Mouse (Mus musculus): ENCODE measurements around the gene Ddx5. TPM values are rescaled to one million over a fixed set of nuclear protein-coding genes. Genes with fewer than 3 reads are reported as not detected.
A peak's percentile ranks its signal among the peaks of the same experiment; 100 is the strongest.
"Not testable (repeated sequence)": the region's sequence is repeated elsewhere in the genome, so short reads cannot be mapped to it uniquely, and the experiment has no call there.

Ddx5 gene
- polyA plus RNA-seq, 1 experiment from 2014 or later = 131 TPM

DNA sequence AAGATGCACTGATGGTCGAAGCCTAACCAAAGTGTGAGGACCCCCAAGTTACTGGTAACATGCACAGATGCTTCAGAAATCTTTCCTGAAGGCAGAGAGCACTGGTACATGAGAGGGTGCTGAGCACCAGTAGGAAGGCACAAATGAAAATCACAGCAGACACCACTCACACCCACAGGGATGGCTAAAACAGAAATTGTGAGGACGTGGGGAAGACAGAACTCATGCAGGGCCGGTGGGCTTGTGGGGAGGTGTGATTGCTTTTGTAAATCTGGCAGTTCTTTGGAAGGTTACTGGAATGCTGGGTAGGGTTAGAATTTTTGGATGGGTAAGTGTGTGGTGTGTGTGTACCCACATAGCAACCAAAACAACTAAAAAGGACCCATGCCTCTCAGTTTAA is 28.2 kb upstream of the Ddx5 start:
- no peaks in the 10 kb centered on the region for H3K9me3 ChIP-seq (replicated peaks)
- H3K4me3 ChIP-seq (replicated peaks) = no peak overlapping the region
- DNase-seq (no peak), ATAC-seq (ENCODE audit: low read depth) (no peak)
- no peak overlapping the region for H3K4me2 ChIP-seq
- WGBS (ENCODE audit: insufficient replicate concordance) = 78% methylated on average over 3 of the region's 3 CpGs
- peaks cover 87% of the 10 kb centered on the region for H3K36me3 ChIP-seq
- H3K9ac ChIP-seq = no peak overlapping the region
- H3K27me3 ChIP-seq = no peaks in the 10 kb centered on the region
- H3K27ac ChIP-seq = no peak overlapping the region
- no peaks in the 10 kb centered on the region; the same call in 1 of the 2 replicates for H3K4me1 ChIP-seq (replicated peaks)

DNA sequence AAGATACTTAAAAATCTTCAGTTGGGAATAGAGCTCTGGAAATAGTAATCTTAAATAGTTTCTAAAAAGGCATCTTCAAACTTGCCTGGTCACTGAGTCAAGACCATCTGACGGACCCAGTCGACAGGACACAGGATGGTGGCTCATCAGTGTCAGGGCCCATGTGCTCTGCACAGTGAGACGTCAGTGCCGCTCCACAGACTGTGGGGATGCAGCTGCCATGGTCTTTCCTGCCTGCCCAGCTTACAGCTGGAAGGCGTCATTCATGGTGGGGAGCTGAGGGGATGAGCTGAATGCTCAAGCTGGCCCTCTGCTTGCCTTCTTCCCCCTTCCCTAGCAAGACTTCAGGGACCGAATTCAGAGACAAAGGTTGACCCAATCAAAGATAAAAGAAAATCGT is 27.3 kb upstream of the Ddx5 start:
- no peak for ATAC-seq (ENCODE audit: low read depth)
- Histone ChIP-seq H3K4me2 (no peak overlapping the region), H3K4me1 (replicated peaks) (no peaks in the 10 kb centered on the region; the same call in 1 of the 2 replicates), H3K36me3 (peaks cover 92% of the 10 kb centered on the region), H3K9me3 (replicated peaks) (no peaks in the 10 kb centered on the region), H3K27me3 (no peaks in the 10 kb centered on the region), H3K9ac (no peak overlapping the region), H3K4me3 (replicated peaks) (no peak overlapping the region), H3K27ac (no peak overlapping the region)
- WGBS (ENCODE audit: insufficient replicate concordance) = 79% methylated on average over 7 of the region's 7 CpGs
- no peak for DNase-seq

- H3K27ac ChIP-seq = no peak overlapping the region
- H3K9me3 ChIP-seq (replicated peaks) = no peaks in the 10 kb centered on the region
- no peak for DNase-seq
- 68% methylated on average over 2 of the region's 2 CpGs for WGBS (ENCODE audit: insufficient replicate concordance)
- no peak for ATAC-seq (ENCODE audit: low read depth)
- no peak overlapping the region for H3K4me2 ChIP-seq
- no peaks in the 10 kb centered on the region for H3K27me3 ChIP-seq
- peaks cover 92% of the 10 kb centered on the region for H3K36me3 ChIP-seq
- H3K4me1 ChIP-seq (replicated peaks) = no peaks in the 10 kb centered on the region; the same call in 1 of the 2 replicates
- no peak overlapping the region for H3K4me3 ChIP-seq (replicated peaks)
- H3K9ac ChIP-seq = no peak overlapping the region
Observed at GRCm38 (mm10) chr11:106815761-106816160, 26.8 kb upstream of the Ddx5 start.

GRCm38 (mm10) chr11:106815331-106815730 is 26.3 kb upstream of the Ddx5 start:
- Histone ChIP-seq H3K4me2 (no peak overlapping the region), H3K9ac (no peak overlapping the region), H3K4me3 (replicated peaks) (no peak overlapping the region), H3K27me3 (no peaks in the 10 kb centered on the region), H3K36me3 (peaks cover 92% of the 10 kb centered on the region), H3K4me1 (replicated peaks) (no peaks in the 10 kb centered on the region), H3K27ac (no peak overlapping the region), H3K9me3 (replicated peaks) (no peaks in the 10 kb centered on the region)
- ATAC-seq (ENCODE audit: low read depth) = no peak
- DNase-seq = no peak
- 90% methylated on average over 2 of the region's 2 CpGs for WGBS (ENCODE audit: insufficient replicate concordance)

DNA sequence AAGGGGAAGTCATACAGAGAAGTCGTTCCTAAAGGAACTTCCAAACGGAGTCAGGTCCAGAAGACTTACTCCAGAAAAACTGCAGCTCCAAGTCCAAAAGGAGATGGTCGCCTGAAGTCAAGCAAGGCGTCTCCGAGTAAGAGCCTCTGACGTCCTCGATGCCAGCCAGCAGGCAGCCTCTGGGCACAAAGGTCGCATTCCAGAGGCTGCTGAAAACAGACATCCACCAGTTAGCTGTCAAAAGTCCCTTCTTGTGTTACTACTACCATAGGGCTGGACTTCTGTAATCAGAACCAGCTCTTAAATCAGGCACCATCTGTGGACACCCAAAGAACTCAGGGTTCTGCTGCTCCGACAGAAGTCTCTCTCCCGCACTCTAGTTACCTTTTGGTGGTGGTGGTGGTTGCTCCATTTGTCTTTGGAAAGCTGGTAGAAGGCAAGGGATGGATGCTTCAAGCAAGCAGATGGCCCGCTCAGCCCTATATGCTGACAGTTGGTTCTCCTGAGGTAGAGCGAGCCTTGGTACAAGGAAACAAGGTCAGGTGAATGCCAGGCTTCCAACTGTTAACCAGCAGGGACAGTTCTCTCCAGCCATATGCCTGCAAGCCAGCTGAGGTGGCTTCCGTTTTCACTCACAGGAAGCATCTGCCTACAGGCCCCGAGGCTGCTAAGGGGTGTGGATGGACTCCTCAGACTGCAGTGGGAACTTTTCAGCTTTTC is 25.8 kb upstream of the Ddx5 start:
- H3K27ac ChIP-seq = no peak overlapping the region
- WGBS (ENCODE audit: insufficient replicate concordance) = 79% methylated on average over 14 of the region's 14 CpGs
- no peak overlapping the region for H3K4me3 ChIP-seq (replicated peaks)
- peaks cover 93% of the 10 kb centered on the region for H3K36me3 ChIP-seq
- no peak overlapping the region for H3K9ac ChIP-seq
- DNase-seq (no peak), ATAC-seq (ENCODE audit: low read depth) (no peak)
- H3K9me3 ChIP-seq (replicated peaks) = no peaks in the 10 kb centered on the region
- no peak overlapping the region for H3K4me2 ChIP-seq
- H3K4me1 ChIP-seq (replicated peaks) = no peaks in the 10 kb centered on the region
- no peaks in the 10 kb centered on the region for H3K27me3 ChIP-seq

GRCm38 (mm10) chr11:106812410-106813136 is 23.6 kb upstream of the Ddx5 start:
- H3K9ac ChIP-seq = no peak overlapping the region

DNA sequence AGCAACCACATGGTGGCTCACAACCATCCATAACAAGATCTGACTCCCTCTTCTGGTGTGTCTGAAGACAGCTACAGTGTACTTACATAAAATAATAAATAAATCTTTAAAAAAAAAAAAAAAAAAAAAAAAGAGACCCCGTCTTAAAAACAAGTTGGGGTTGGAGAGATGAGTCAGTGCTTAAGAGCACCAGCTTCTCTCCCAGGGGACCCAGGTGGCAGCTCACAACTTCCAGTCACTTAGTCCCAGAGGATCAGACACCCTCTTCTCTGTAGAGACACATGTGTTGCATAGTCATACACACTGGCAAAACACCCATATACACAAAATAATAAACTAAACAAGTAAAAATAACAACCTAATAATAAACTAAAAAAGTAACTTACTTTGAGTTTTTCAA is 18.5 kb upstream of the Ddx5 start:
- WGBS (ENCODE audit: insufficient replicate concordance) = 63% methylated on average over 1 of the region's 1 CpGs
- H3K9me3 ChIP-seq (replicated peaks); DNase-seq; ATAC-seq (ENCODE audit: low read depth); H3K4me2 ChIP-seq; H3K27me3 ChIP-seq; H3K4me3 ChIP-seq (replicated peaks); H3K27ac ChIP-seq; H3K4me1 ChIP-seq (replicated peaks); H3K9ac ChIP-seq: not testable (repeated sequence)
- peaks cover 74% of the 10 kb centered on the region for H3K36me3 ChIP-seq

More at GRCm38 (mm10) chr11:106812410-106813136, 23.6 kb upstream of the Ddx5 start:
- DNase-seq (no peak), ATAC-seq (ENCODE audit: low read depth) (no peak)
- H3K4me3 ChIP-seq (replicated peaks) = no peak overlapping the region
- no peaks in the 10 kb centered on the region for H3K27me3 ChIP-seq
- H3K4me2 ChIP-seq = no peak overlapping the region
- peak overlapping the region; percentile 60 for H3K27ac ChIP-seq
- H3K4me1 ChIP-seq (replicated peaks) = no peaks in the 10 kb centered on the region
- WGBS (ENCODE audit: insufficient replicate concordance) = 80% methylated on average over 7 of the region's 7 CpGs
- no peaks in the 10 kb centered on the region for H3K9me3 ChIP-seq (replicated peaks)
- peaks cover 88% of the 10 kb centered on the region for H3K36me3 ChIP-seq

DNA sequence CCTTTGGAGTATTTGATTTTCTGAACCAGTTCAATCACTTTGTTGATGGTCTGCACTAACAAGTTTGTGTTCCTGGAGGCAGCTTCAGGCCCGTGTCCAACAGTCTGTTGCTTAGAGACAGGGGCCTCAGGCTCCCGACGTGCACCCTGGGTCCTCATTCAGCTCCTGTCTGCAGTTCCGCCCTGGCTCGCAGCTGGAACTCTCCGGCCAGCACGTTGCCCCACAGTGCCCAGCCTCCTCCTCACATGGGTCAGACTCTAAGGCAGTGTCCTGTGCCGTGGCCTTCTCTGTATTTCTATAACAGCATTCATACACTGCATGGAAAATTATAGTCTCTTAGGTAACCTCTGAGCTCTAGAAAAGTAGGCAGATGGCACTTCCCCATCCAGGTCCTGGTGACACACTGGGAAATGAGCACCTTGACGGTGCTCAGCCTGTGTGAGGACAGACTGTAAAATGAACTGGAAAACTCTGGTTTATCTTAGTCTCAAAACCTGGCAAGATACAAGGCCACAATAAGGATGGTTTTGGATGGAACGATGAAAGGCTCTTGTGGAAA is 13.2 kb upstream of the Ddx5 start:
- no peak overlapping the region for H3K4me3 ChIP-seq (replicated peaks)
- DNase-seq = no peak
- no peak overlapping the region for H3K4me2 ChIP-seq
- no peaks in the 10 kb centered on the region for H3K27me3 ChIP-seq
- no peak overlapping the region for H3K27ac ChIP-seq
- ATAC-seq (ENCODE audit: low read depth) = no peak
- no peaks in the 10 kb centered on the region for H3K4me1 ChIP-seq (replicated peaks)
- H3K36me3 ChIP-seq = peaks cover 86% of the 10 kb centered on the region
- H3K9me3 ChIP-seq (replicated peaks) = no peaks in the 10 kb centered on the region
- H3K9ac ChIP-seq = no peak overlapping the region
- WGBS (ENCODE audit: insufficient replicate concordance) = 86% methylated on average over 10 of the region's 10 CpGs

GRCm38 (mm10) chr11:106795679-106796078 is 6.7 kb upstream of the Ddx5 start:
- peaks cover 82% of the 10 kb centered on the region for H3K36me3 ChIP-seq
- H3K27ac ChIP-seq = no peak overlapping the region
- H3K9ac ChIP-seq = no peak overlapping the region
- H3K27me3 ChIP-seq = no peaks in the 10 kb centered on the region
- H3K4me2 ChIP-seq = no peak overlapping the region
- DNase-seq = no peak
- WGBS (ENCODE audit: insufficient replicate concordance) = 29% methylated on average over 9 of the region's 9 CpGs
- ATAC-seq (ENCODE audit: low read depth) = no peak
- no peaks in the 10 kb centered on the region for H3K9me3 ChIP-seq (replicated peaks)
- H3K4me1 ChIP-seq (replicated peaks) = peaks cover 23% of the 10 kb centered on the region
- no peak overlapping the region for H3K4me3 ChIP-seq (replicated peaks)

DNA sequence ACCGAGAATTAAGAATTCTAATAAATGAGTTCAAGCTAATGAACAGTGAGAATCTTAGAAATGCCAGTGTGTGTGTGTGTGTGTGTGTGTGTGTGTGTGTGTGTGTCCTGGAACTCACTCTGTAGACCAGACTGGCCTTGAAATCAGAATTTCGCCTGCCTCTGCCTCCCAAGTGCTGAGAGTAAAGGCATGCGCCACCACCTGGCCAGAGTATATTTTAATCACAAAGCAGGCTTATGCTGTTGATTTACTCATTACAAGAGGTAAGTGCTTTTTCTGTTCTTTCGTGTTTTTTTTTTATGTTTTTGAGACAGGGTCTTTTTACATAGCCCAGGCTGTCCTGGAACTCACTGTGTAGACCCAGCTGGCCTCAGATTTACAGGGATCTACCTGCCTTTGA is 4.9 kb upstream of the Ddx5 start:
- Histone ChIP-seq H3K4me2 (no peak overlapping the region), H3K4me1 (replicated peaks) (peaks cover 29% of the 10 kb centered on the region), H3K27me3 (no peaks in the 10 kb centered on the region), H3K4me3 (replicated peaks) (no peak overlapping the region), H3K27ac (no peak overlapping the region), H3K9me3 (replicated peaks) (no peaks in the 10 kb centered on the region), H3K9ac (no peak overlapping the region), H3K36me3 (peaks cover 64% of the 10 kb centered on the region)
- ATAC-seq (ENCODE audit: low read depth) = no peak
- no peak for DNase-seq
- WGBS (ENCODE audit: insufficient replicate concordance) = 75% methylated on average over 4 of the region's 4 CpGs

- Histone ChIP-seq H3K4me3 (replicated peaks) (peak overlapping the region; percentile 96), H3K9ac (peak overlapping the region; percentile 99), H3K9me3 (replicated peaks) (no peaks in the 10 kb centered on the region), H3K36me3 (peaks cover 53% of the 10 kb centered on the region), H3K4me1 (replicated peaks) (peaks cover 37% of the 10 kb centered on the region), H3K27ac (peak overlapping the region; percentile 99), H3K27me3 (no peaks in the 10 kb centered on the region), H3K4me2 (peak overlapping the region; percentile 76)
- DNase-seq = peak; percentile 10
- WGBS (ENCODE audit: insufficient replicate concordance) = under 1% methylated on average over 6 of the region's 6 CpGs
- no peak for ATAC-seq (ENCODE audit: low read depth)
Observed at GRCm38 (mm10) chr11:106789649-106790048, 664 bp upstream of the Ddx5 start.
